Mouse (Mus musculus) small intestine, adult 2 months (tissue): ENCODE data around the gene Gpr139. TPM values are rescaled to one million over a fixed set of nuclear protein-coding genes. Genes with fewer than 3 reads are reported as not detected.

Source experiments
- H3K27ac ChIP-seq: fragments of 200-500 bp; 2 replicates; pipeline ENCODE4 v1.5.1; 2012; ENCODE audit warnings: low read depth, low read length, control low read depth, inconsistent platforms; ENCODE audit not compliant: insufficient read depth
- H3K27me3 ChIP-seq: fragments of 200-500 bp; 2 replicates; pipeline ENCODE4 v1.6.1; 2012; ENCODE audit warnings: mild to moderate bottlenecking, moderate library complexity, low read length, inconsistent platforms; ENCODE audit not compliant: control insufficient read depth, insufficient read depth
- H3K36me3 ChIP-seq: fragments of 200-500 bp; 2 replicates; pipeline ENCODE4 v1.6.1; 2012; ENCODE audit warnings: mild to moderate bottlenecking, low read length, control low read depth, inconsistent platforms; ENCODE audit not compliant: control insufficient read depth, insufficient read depth
- H3K4me1 ChIP-seq: fragments of 200-500 bp; 2 replicates; pipeline ENCODE4 v1.6.1; 2012; ENCODE audit warnings: low read length, inconsistent platforms, mixed read lengths; ENCODE audit not compliant: control insufficient read depth, insufficient read depth, insufficient read length
- H3K4me3 ChIP-seq: fragments of 200-500 bp; 2 replicates; pipeline ENCODE4 v1.5.1; 2012; ENCODE audit warnings: low read depth, mild to moderate bottlenecking, control low read depth, inconsistent platforms, low read length, moderate library complexity
- CTCF ChIP-seq: fragments of 200-500 bp; IDR thresholded peaks from 2 replicates; pipeline ENCODE4 v1.5.1; 2012; ENCODE audit warnings: low read depth, mild to moderate bottlenecking, control low read depth, inconsistent platforms, low read length, moderate library complexity, mixed read lengths; ENCODE audit not compliant: insufficient replicate concordance, insufficient read length; ENCODE audit errors: extremely low read depth
- POLR2A ChIP-seq: fragments of 200-500 bp; IDR thresholded peaks from 2 replicates; pipeline ENCODE4 v1.6.1; 2012; ENCODE audit warnings: low read depth, mild to moderate bottlenecking, control low read depth, inconsistent platforms, low read length, moderate library complexity
- WGBS: fragments of 180-500 bp; shearing (Covaris S2); methylation state at CpG from one replicate; pipeline ENCODE4 v1.1.7; 2018; 5-methylcytosine and 5-hydroxymethylcytosine counted together
- polyA plus RNA-seq: library from polyadenylated mRNA; depleted of rRNA; stranded (reverse); fragments of >200 nt; gene quantifications from 2 replicates; pipeline ENCODE4 v1.2.3, GENCODE M21; 2012; rRNA removed

Gpr139 gene
- polyA plus RNA-seq, 1 experiment: not detected

DNA sequence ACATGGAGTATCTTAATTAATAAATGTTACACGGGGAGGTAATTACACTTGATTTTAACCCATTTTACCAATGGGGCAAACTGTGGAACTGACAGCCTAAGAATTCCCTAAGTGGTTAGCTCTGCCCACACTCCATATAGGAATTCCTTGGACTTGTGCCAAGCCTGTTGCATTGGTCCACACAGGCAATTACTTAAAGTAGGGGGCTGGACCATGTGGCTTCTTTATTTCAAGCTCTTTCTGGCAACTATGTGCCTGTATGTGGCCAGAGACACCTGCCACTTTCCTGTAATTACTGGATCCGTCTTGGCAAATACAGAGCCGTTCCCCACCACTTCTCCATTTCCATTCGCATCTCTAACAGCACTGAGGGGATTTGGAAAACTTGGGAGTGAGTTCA lies 3.4 kb downstream of the Gpr139 start:
- WGBS: 72% methylated on average over 4 of the region's 4 CpGs

DNA sequence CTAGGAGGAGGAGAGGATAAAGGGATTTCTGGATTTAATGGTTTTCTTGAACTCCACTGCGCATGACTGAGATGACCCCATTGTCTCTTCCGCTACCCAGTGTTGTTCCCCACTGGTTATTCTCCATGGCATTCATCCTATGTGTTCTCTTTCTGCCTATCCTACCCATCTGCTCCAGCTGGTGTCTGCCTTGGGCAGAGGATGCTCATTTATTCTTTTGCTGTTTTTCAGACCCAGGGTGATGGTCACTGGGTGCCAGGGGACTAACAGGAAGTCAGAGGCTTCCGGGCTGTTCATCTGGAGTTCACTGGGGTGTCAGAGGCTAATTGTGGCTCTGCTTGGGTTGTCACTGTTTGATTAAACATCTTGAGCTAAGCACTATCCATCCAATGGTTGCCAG lies 24.4 kb downstream of the Gpr139 start:
- no peak overlapping the region for H3K4me3 ChIP-seq
- no peak overlapping the region for H3K27ac ChIP-seq
- WGBS: 92% methylated on average over 3 of the region's 3 CpGs
- no peak for TF ChIP-seq POLR2A
- no peak for TF ChIP-seq CTCF
- no peaks in the 10 kb centered on the region for H3K27me3 ChIP-seq
- no peaks in the 10 kb centered on the region for H3K36me3 ChIP-seq
- H3K4me1 ChIP-seq: no peaks in the 10 kb centered on the region

More for the DNA sequence above, 3.4 kb downstream of the Gpr139 start:
- H3K27me3 ChIP-seq: no peaks in the 10 kb centered on the region
- H3K4me1 ChIP-seq: no peaks in the 10 kb centered on the region
- no peak overlapping the region for H3K4me3 ChIP-seq
- no peaks in the 10 kb centered on the region for H3K36me3 ChIP-seq
- no peak overlapping the region for H3K27ac ChIP-seq
- TF ChIP-seq CTCF (no peak), POLR2A (no peak)

GRCm38 (mm10) chr7:119111771-119112170 lies 72.6 kb downstream of the Gpr139 start:
- no peak for TF ChIP-seq POLR2A
- no peak for TF ChIP-seq CTCF
- H3K4me3 ChIP-seq: no peak overlapping the region
- H3K27ac ChIP-seq: no peak overlapping the region
- no peaks in the 10 kb centered on the region for H3K4me1 ChIP-seq
- no peaks in the 10 kb centered on the region for H3K36me3 ChIP-seq
- no peaks in the 10 kb centered on the region for H3K27me3 ChIP-seq
- 69% methylated on average over 8 of the region's 8 CpGs for WGBS

- H3K36me3 ChIP-seq: no peaks in the 10 kb centered on the region
- no peaks in the 10 kb centered on the region for H3K4me1 ChIP-seq
- no peaks in the 10 kb centered on the region for H3K27me3 ChIP-seq
- H3K27ac ChIP-seq: no peak overlapping the region
- 73% methylated on average over 4 of the region's 4 CpGs for WGBS
- H3K4me3 ChIP-seq: no peak overlapping the region
- TF ChIP-seq CTCF (no peak), POLR2A (no peak)
These were observed 78.5 kb downstream of the Gpr139 start for GRCm38 (mm10) chr7:119105878-119106277.

DNA sequence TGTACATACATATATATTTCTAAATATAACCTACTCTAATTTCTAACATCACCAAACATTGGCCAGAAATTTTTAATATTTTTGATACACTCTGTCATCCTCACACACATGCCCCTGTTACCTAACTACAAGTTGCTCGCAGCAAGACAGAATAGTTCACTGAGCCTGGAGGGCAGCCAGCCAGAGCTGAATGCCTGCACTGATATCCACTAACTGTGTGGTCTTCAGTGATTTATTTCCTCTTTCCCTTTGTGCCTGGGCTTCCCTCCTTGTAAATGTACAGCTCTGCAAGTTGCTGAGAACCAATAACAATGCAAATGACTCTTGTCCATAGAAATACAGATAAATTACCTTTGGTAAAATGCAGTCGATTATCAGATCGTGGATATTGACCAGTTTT lies 87.8 kb downstream of the Gpr139 start:
- Histone ChIP-seq H3K4me3 (no peak overlapping the region), H3K4me1 (no peaks in the 10 kb centered on the region), H3K27ac (no peak overlapping the region), H3K36me3 (no peaks in the 10 kb centered on the region), H3K27me3 (no peaks in the 10 kb centered on the region)
- no peak for TF ChIP-seq POLR2A
- TF ChIP-seq CTCF: no peak
- 76% methylated on average over 3 of the region's 3 CpGs for WGBS

Other genes with a start within 250 kb of the Gpr139 start
- 3.6 and 3.9 TPM in 2 replicates for gene Gprc5b, start 189.4 kb downstream of the Gpr139 start, polyA plus RNA-seq